Mouse (Mus musculus): Measurements from ENCODE around the gene Mettl23. TPM values are rescaled to one million over a fixed set of nuclear protein-coding genes. Genes with fewer than 3 reads are reported as not detected.
A peak's percentile ranks its signal among the peaks of the same experiment; 100 is the strongest.
"Not testable (repeated sequence)": the region's sequence is repeated elsewhere in the genome, so short reads cannot be mapped to it uniquely, and the experiment has no call there.

The Mettl23 gene
- total RNA-seq, 2 experiments from 2014 or later: 32.0 to 35.1 TPM

DNA sequence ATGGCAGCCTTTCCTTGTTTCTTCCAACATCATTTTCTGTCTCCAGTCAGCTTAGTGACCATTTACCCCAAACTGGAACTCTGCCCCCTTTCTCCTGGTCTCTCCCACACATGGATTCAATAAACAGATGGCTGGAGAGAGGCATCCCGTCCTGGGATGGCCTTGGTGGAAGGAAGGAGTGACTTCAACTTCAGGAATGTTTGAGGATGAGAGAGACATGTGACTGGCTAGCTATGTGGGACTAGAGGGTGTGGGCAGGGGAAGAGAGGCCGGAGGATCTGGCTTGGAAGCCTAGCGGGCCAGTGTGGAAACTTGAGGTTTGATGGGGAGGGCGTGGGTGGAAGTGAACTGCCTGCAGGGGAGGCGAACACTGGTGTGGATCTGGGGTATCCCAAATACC, 26.3 kb upstream of the Mettl23 start:
- peak; percentile 67 to 73 for DNase-seq
- intact Hi-C loops (cut with DNase I): no loop called here

DNA sequence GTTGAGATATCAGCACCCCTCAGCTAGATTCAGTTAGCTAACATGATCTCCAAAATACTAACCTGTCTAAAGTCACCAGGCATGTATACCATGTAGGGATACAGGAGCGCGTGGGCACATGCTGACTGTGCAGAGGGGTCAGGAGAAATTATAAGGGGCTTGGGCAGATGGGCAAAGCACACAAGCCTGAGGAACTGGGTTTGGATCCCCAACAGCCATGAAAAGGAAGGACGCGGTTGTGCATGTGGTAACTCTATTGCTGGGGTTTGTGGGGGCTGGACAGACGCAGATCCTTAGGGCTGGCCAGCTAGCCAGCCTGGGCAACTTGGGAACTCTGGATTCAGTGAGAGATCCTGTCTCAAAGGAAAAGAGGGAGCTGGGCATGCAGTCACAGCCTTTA, 25.5 kb upstream of the Mettl23 start:
- intact Hi-C loops (cut with DNase I): no loop called here
- no peak for DNase-seq

DNA sequence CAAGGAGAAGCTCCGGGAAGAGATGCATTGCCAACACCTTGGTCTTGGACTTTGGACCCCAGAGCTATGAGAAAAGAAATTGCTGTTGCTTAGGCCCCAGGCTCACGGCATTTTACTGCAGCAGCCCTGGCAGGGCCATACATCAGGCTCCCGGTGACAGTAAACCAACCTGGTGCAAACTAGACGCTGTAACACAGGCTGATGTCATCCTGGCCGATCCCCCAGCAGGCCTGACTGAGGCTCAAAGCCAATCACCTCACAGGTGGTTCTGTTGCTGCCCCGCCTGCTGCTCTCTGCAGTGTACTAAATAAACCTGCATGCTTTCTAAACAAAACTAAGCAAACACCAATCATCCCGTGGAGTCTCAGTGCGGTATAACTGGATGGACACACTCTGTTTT, 24.4 kb upstream of the Mettl23 start:
- intact Hi-C loops (cut with DNase I): no loop called here
- DNase-seq: no peak

DNA sequence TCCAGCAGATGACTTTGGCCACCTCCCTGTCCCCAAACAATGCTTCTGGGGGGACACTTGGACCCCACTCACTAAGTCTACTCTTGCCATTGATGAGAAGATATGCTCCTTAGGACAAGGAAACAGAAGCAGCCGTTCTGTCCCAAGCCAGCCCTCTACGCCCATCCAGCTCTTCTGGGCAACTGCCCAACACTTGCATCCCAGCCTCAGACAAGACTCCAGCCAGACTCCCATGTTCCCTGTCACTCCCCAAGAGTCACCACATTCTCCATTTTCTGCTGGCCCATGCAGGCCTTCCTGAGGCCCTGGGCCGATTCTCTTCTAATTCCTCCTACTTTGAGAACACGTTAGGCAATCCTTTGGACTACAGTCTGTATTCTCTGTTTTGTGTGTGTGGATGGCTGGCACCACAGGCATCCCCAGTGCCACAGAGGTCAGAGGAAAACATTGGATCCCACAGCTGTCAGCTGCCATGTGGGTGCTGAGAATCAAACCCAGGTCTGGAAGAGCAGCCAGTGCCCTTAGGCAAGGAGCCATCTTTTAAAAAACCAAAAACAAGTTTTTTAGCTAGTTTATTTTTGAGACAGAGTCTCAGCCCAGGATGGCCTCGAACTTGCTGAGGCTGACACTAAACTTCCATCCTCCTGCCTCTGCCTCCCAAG, 23.0 kb upstream of the Mettl23 start:
- peak in 1 of 2 experiments; percentile 58 for DNase-seq
- intact Hi-C loops (cut with DNase I): no loop called here

DNA sequence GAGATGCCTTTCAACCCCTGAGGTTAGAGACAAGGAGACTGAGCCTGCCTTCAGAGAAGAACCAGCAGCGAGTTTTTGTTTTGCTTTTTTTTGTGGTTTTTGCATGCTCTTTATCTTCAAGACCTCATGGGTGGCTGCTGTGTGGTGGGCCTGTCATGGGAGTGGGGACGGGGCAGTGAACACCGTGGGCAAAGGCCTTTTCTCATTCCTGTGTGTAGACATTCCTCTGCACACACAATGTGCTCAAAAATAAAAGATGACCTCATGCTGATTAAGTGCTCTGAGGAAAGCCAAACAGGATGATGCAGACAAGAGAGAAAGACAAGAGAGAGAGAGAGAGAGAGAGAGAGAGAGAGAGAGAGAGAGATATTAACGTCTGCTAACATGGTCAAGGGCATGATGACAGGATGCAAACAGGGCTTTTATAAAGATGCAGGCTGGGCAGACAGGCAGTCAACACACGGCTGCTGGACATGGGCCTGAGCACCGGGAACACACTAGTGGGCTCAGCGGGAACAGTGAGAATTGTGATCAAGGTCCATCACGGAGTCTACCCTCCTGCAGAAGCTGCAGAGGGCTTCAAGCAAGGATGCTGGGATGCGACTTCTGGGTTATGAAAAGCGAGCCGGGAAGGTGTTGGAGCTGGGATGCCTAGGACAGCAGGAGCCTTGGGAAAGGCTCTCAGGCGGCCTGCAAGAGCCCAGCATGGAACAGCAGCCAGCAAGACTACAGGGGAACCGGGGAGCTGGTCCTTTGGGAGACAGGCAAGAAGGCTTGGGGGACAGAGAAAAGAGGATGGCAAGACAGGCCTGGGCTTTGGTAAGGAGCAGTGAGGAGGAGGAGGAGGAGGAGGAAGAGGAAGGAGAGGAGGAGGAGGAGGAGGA, 21.8 kb upstream of the Mettl23 start:
- DNase-seq: peak; percentile 71

DNA sequence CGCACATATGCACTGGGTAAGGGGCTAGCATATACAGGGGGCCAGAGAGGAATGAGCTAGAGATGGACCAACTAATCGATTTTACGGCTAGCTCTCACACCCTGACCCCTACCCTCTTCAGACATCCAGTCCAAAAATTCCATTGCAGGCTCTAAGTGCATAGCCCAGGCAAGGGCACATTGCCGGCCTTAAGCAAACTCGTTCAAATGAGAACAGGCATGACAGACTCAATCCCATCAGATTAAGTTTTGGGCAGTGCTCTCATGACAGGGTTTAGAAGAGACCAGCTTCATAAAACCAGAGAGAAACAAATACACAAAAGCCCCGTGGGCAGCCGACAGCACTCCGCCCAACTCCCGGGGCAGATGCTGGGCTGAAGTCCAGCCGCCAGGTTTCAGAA, 20.9 kb upstream of the Mettl23 start:
- intact Hi-C loops (cut with DNase I): no loop called here
- peak in 1 of 2 experiments; percentile 33 for DNase-seq

More for the DNA sequence above, 21.8 kb upstream of the Mettl23 start:
- intact Hi-C loops (cut with DNase I): no loop called here

DNA sequence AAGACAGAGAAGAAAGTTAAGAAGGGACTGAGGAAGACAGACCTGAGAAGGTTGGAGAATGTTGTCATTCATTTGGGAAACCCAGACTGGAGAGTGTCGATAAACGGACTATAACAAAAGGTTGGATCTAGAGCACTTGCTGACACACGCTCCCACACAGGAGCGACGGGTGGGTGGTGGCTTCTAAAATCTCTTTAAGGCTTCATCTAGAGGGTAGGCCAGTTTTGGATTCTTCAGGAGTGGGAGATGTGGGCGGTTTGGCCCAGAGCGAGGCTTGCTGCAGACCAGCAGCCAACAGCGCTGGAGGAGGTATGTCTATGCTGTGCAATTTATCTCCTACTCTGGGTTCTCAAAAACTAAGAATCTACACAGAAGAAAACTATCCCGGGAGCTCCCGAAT, 20.5 kb upstream of the Mettl23 start:
- DNase-seq: no peak
- intact Hi-C loops (cut with DNase I): no loop called here

DNA sequence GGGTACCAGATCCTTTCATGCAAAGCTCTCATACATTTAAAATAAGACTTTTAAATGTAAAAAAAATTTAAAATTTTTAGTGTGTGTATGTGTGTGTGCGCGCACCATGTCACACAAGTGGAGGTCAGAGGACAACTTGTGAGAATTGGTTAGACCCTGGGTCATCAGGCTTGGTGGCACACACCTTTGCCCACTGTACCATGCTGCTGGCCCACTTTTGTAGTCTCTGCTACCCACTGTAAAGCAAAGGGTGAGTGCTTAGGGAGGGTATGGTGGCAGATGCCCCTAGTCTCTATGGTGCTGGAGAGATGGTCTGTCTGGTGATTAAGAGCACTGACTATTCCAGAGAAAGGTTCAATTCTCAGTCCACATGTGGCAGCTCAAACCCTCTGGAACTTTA, 19.8 kb upstream of the Mettl23 start:
- DNase-seq: no peak

DNA sequence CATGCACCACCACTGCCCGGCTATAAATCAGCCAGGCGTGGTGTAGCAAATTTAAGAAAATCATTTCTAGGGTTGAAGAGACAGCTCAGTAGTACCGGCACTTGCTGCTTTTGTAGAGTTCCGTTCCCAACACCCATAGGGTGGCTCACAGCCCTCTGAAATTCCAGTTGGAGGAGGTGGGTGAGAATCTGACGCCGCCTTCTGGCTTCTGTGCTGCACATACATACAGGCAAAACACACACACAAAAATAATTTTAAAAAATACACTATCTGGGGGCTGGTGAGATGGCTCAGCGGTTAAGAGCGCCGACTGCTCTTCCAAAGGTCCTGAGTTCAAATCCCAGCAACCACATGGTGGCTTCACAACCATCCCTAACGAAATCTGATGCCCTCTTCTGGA, 19.2 kb upstream of the Mettl23 start:
- intact Hi-C loops (cut with DNase I); DNase-seq: not testable (repeated sequence)

More for the DNA sequence above, 19.8 kb upstream of the Mettl23 start:
- intact Hi-C loops (cut with DNase I): no loop called here

DNA sequence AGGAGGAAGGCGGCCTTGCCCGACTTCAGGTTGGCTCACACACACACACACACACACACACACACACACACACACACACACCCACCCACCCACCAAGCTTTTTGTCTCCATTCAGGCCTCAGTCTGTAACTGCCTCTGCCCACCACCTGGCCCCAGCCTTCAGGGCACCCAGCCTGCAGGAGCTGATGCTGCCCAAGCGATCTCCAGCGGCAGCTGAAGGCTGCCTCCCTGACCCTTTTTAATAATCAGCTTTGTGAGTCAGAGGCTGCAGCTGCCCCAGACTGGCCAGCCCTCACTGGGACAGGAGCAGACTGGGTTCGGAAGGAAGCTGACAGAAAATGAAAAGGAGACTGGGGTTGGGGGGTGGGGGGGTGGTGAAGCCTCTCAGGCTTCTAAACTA, 17.8 kb upstream of the Mettl23 start:
- intact Hi-C loops (cut with DNase I): no loop called here
- no peak for DNase-seq

DNA sequence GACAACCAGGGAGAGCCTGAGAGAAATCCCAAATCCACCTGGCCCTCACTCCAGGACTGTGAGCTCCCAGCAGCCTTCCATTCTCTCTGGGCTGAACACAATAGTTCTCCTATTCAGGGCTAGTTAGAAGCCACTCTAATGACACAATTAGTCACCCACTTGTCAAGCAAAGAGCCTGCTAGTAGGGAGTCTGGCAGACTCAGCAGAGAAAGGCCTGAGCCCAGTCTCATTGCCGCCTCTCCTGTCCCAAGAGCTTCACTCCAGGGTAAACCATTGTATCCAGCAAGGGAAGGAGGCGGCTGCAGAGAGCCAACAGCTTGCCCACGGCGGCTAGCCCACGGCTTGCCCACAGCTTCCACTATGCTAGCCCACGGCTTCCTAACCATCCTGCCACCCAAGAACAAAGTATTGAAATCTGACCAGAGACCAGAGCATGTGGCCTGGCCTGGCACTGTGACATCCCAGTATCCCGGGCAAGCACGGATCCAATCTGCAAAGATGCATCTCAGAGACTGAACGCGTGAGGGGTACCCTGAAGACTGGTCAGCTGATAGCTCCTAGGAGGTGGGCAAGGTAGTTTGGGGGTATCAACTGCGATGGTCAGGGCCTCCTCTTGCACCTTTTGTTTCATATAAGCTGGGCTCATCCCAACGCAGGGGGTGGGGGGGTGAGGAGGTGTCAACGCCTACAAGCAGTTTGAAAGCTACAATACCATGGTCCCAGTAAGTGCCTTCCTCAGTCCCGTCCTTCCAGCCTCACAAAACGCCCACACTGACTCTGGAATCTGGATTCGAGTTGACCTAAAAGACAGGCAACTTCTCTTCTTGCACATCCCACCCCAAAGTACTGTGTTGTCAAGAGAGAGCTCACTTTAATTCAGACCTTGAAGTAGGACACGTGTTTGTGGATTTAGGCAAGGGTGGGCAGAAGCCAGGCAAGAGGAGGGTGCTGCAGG, 16.3 kb upstream of the Mettl23 start:
- intact Hi-C loops (cut with DNase I): no loop called here
- peak in 1 of 2 experiments; percentile 37 for DNase-seq

DNA sequence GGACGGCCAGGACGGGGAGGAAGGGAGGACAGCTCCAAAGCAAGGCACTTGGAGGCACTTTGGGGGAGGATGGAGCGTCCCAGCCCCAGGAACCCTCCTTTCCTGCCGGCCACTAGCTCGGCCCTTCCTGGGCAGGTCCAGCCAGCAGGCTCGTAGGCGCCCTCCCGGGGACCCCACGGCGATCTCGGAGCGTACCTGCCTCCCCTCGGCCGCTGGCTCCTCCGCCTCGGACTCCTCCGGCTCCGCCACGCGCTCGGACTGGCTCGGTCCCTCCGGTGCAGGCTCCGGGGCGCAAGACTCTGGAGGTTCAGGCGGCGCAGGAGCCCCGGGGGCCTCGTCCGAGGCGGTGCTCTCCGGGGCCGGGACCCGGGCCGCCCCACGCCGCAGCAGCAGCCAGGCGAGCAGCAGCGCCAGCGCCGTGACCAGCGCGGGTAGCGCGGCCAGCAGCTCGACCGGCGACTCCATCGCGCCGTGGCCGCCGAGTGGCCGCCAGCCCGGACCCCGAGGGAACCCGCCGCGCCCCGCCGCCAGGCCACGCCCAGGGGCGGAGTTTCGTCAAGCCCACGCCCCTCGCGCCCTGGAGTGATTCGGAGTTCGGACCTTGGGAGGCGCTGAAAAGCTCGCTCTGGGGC, 15.4 kb upstream of the Mettl23 start, which contains the start of gene Mxra7:
Gene Mxra7, minus strand, starts transcription at position 513 of the 632 bp plus-strand sequence.
- intact Hi-C loops (cut with DNase I): loop anchor here (2.0 kb wide), 1 partner anchor 15 kb away; the partner anchor contains the start of genes Jmjd6 and Mettl23

DNA sequence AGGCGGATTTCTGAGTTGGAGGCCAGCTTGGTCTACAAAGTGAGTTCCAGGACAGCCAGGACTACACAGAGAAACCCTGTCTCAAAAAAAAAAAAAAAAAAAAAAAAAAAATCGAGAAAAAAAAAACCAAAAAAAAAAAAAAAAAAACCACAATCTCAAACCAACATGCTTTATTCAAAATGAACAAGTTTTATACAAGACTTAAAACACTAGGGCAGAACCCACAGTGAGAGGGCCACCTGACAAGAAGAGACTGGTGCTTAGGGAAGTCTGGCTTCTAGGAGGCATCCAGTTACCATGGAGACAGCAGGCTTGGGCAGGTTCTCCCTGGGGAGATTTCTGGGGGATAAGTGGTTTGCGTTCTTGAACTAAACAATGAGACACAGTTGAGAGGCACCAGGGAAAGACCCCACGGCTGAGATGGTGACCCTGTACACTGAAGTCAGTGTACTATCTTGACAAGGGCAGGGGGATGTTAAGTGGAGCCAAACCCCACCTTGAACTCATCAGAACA, 10.8 kb upstream of the Mettl23 start:
- intact Hi-C loops (cut with DNase I): no loop called here
- no peak for DNase-seq

More for the DNA sequence above, 15.4 kb upstream of the Mettl23 start, which contains the start of gene Mxra7:
- DNase-seq: peak; percentile 89 to 91

DNA sequence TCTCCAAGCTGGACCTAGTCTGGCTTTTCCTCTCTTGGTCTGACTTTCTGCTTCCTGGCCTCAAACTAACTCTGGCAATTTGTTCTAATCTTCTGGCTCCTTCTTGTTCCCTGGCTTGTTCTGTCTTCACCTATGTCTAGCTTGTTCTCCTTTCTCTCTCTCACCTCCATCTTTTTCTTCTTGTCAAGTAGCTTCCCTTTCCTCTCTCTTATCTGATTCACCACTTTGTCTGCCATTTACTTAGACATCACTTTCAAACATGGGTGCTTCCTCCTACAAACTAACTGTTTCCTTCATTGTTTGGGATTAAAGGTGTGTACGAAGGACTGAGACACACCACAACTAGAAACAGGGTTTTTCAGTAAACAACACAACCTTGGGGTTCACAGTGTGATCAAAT, 8.1 kb upstream of the Mettl23 start:
- DNase-seq: no peak
- intact Hi-C loops (cut with DNase I): no loop called here

DNA sequence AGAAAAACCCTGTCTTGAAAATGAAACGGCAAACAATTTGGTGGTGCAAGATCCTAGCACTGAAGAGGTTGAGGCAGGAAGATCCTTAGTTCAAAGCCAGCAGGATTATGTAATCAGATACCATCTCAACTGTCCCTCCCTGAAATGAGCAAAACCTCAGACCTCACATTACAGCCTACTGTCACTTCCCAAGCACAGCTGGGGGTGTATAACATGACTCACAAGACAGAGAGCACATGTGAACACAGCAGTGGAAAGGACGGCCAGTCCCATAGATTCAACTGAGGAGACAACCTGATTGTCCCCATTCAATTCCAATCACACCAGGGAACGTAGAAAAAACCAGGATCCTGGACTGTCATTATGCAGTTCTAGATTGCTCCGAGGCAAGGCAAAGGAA, 6.8 kb upstream of the Mettl23 start:
- DNase-seq: no peak
- intact Hi-C loops (cut with DNase I): no loop called here

DNA sequence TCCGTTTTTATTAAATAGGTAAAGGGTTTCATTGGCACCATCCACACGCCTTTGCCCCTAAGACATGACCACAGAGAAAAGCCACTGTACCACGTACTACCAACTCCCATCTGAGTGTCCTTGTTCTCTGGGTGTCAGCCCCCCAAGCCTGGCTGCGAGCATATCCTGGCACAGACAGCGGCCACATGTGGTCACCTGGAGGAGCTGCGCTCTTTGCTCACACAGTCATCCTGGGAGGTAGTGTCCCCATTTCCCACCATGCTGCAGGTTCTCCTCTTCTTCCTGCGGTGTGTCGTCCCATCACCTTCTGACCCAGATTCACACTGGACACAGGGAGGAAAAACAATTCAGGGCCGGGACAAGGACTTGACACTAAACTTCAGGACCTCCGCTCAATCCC, 5.6 kb upstream of the Mettl23 start:
- DNase-seq: no peak
- intact Hi-C loops (cut with DNase I): no loop called here

DNA sequence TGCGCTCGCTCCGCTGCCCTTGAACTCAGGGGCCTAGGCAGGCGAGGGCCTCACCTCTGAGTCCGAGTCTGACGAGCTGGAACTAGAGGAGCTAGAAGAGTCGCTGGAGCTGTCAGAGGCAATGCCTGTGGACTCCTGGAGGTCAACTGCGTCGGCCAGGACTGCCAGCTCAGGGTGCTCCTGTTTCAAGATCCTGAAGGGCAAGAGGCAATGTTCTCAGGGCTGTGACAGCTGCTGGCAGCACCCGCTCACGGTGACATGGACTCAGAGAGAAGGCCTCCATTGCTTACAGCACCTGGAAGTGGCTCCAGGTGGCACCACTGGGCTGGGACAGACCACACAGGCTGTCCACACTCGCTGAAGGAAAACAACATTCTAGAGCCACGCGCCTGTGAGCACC, 4.1 kb upstream of the Mettl23 start:
- intact Hi-C loops (cut with DNase I): no loop called here
- no peak for DNase-seq

DNA sequence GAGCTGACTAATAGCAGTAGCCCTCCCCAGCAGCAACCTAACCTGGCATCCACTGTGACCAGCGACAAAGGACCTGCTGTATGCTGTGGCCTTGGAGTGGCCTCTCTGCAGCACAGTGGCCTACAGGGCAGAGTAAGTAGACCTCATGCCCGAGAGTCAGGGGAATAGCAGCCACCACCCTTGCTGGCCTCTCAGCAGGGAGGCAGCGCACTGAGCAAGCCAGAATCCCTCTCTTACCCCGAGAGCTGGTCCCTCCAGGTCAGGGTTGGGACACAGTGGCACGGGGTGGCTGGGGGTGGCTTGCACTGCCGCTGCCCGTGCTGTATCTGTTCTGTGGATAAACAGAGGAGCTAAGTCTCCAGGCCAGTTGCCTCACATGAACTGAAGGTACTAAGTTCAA, 3.5 kb upstream of the Mettl23 start:
- DNase-seq: no peak
- intact Hi-C loops (cut with DNase I): no loop called here

DNA sequence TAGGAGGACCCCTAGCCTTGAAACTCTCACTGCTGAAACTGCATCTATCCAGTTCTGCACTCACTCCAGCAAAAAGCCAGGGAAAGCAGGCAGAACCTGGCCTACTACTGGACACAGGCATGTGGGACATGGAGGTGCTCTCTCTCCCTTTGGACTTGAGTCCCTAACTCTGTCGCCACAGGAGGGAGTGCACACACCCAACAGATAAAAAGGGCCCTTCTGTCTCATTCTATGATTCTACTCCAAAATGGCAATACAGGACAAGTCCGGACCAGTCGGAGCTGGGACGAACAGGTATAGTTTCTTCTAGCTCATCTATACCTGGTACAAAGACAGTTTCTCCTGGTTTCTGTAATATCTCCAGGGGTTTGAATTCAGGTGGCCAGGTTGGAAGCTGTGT, 2.3 kb upstream of the Mettl23 start:
- DNase-seq: no peak
- intact Hi-C loops (cut with DNase I): no loop called here

Measured in heart, postnatal 10 days (tissue).